In genomic region chr5:63649070-63649532, GRCm38 (mm10) we compare ENCODE assay signal across 8 mouse cellular contexts. TPM values are rescaled to one million over a fixed set of nuclear protein-coding genes. Genes with fewer than 3 reads are reported as not detected.
A peak's percentile ranks its signal among the peaks of the same experiment; 100 is the strongest.
DNase-seq lines count a peak whose midpoint lies in the region; ATAC-seq and TF ChIP-seq lines count a peak whose summit lies in the region.

TSS of gene Nwd2 (plus strand) at chr5:63649102.

- no peak within 1 kb of the TSS for H3K27ac ChIP-seq in heart, embryonic 13.5 days (replicated peaks)
- H3K27ac ChIP-seq in forebrain, embryonic 11.5 days (ENCODE audit: low read depth, low read length), result no peak within 1 kb of the TSS
- no peak within 1 kb of the TSS for H3K27ac ChIP-seq in kidney, embryonic 16.5 days (ENCODE audit: low read length)
- no peak within 1 kb of the TSS for H3K27ac ChIP-seq in liver, embryonic 14.5 days
- no peak within 1 kb of the TSS for H3K27ac ChIP-seq in stomach, embryonic 14.5 days (ENCODE audit: low read length)

- H3K9me3 ChIP-seq in heart, embryonic 13.5 days, result no peaks in the 10 kb centered on the region
- H3K9me3 ChIP-seq in forebrain, embryonic 11.5 days (ENCODE audit: control insufficient read depth, low read length), result no peaks in the 10 kb centered on the region
- no peaks in the 10 kb centered on the region for H3K9me3 ChIP-seq in kidney, embryonic 16.5 days (ENCODE audit: low read length)
- H3K9me3 ChIP-seq in liver, embryonic 14.5 days (ENCODE audit: control insufficient read depth, low read length), result no peaks in the 10 kb centered on the region
- no peaks in the 10 kb centered on the region for H3K9me3 ChIP-seq in stomach, embryonic 14.5 days (ENCODE audit: control insufficient read depth, low read depth, low read length)

- H3K4me1 ChIP-seq in heart, embryonic 13.5 days, result peaks cover 16% of the 10 kb centered on the region
- H3K4me1 ChIP-seq in forebrain, embryonic 11.5 days (replicated peaks; ENCODE audit: control insufficient read depth, insufficient read depth, low read length), result peaks cover 3% of the 10 kb centered on the region; the same call in 1 of the 2 replicates
- H3K4me1 ChIP-seq in kidney, embryonic 16.5 days (ENCODE audit: insufficient read depth, low read length), result peaks cover 10% of the 10 kb centered on the region
- H3K4me1 ChIP-seq in liver, embryonic 14.5 days (replicated peaks; ENCODE audit: control insufficient read depth in 2 of 2, insufficient read depth in 2 of 2, low read length in 1 of 2), result no peaks in the 10 kb centered on the region
- H3K4me1 ChIP-seq in stomach, embryonic 14.5 days (ENCODE audit: control insufficient read depth, insufficient read depth, low read length), result no peaks in the 10 kb centered on the region

- DNase-seq in heart, postnatal 14 days, result no peak
- peak; percentile 54 for DNase-seq in forebrain, embryonic 11.5 days (ENCODE audit: low spot score)
- no peak for DNase-seq in liver, embryonic 14.5 days (ENCODE audit: low read depth in 3 of 3, low spot score in 3 of 3)
- DNase-seq in MN1 (ENCODE audit: low spot score), result no peak
- no peak for DNase-seq in yolk sac, embryonic 10.5 days (ENCODE audit: low spot score)

- peak within 1 kb of the TSS; percentile 58 for H3K9ac ChIP-seq in heart, embryonic 13.5 days
- H3K9ac ChIP-seq in forebrain, embryonic 11.5 days (ENCODE audit: low read length), result peak within 1 kb of the TSS; percentile 46
- peak within 1 kb of the TSS; percentile 47 for H3K9ac ChIP-seq in kidney, embryonic 16.5 days (replicated peaks; ENCODE audit: low read length)
- no peak within 1 kb of the TSS for H3K9ac ChIP-seq in liver, embryonic 14.5 days (replicated peaks)
- peak within 1 kb of the TSS; percentile 38; the same call in 1 of the 2 replicates for H3K9ac ChIP-seq in stomach, embryonic 14.5 days (replicated peaks; ENCODE audit: low read depth, low read length)

- peak within 1 kb of the TSS; percentile 56 for H3K4me3 ChIP-seq in heart, embryonic 13.5 days
- peak within 1 kb of the TSS; percentile 53 for H3K4me3 ChIP-seq in forebrain, embryonic 11.5 days (ENCODE audit: low read depth, low read length)
- peak within 1 kb of the TSS; percentile 58 for H3K4me3 ChIP-seq in kidney, embryonic 16.5 days (ENCODE audit: low read length)
- peak within 1 kb of the TSS in 1 of 2 experiments; percentile 14; a peak in 1 of 4 replicates for H3K4me3 ChIP-seq in liver, embryonic 14.5 days (ENCODE audit: insufficient read depth in 1 of 2, low read depth in 2 of 2, low read length in 2 of 2)
- peak within 1 kb of the TSS; percentile 53 for H3K4me3 ChIP-seq in stomach, embryonic 14.5 days (ENCODE audit: low read depth, low read length)

- H3K4me2 ChIP-seq in heart, embryonic 13.5 days, result peak within 1 kb of the TSS; percentile 87
- peak within 1 kb of the TSS; percentile 96 for H3K4me2 ChIP-seq in forebrain, embryonic 11.5 days (ENCODE audit: low read depth, low read length, severe bottlenecking)
- peak within 1 kb of the TSS; percentile 92 for H3K4me2 ChIP-seq in kidney, embryonic 16.5 days (replicated peaks; ENCODE audit: low read depth, low read length)
- peak within 1 kb of the TSS; percentile 32; the same call in 1 of the 2 replicates for H3K4me2 ChIP-seq in liver, embryonic 14.5 days (ENCODE audit: low read depth)
- H3K4me2 ChIP-seq in stomach, embryonic 14.5 days (replicated peaks; ENCODE audit: low read depth, low read length), result peak within 1 kb of the TSS; percentile 98

- no peak for ATAC-seq in heart, embryonic 13.5 days (ENCODE audit: extremely low read depth, insufficient number of reproducible peaks, low FRiP score, low TSS enrichment)
- ATAC-seq in forebrain, embryonic 11.5 days (replicated peaks; ENCODE audit: low FRiP score), result peak; percentile 34
- ATAC-seq in kidney, embryonic 16.5 days (ENCODE audit: low FRiP score, low TSS enrichment), result peak; percentile 24; the same call in 1 of the 2 replicates
- ATAC-seq in liver, embryonic 14.5 days (ENCODE audit: insufficient read depth), result no peak
- no peak for ATAC-seq in stomach, embryonic 14.5 days (ENCODE audit: insufficient number of reproducible peaks, insufficient read depth, low FRiP score, low read depth)

- H3K36me3 ChIP-seq in heart, embryonic 13.5 days, result no peaks in the 10 kb centered on the region
- H3K36me3 ChIP-seq in forebrain, embryonic 11.5 days (ENCODE audit: control insufficient read depth, insufficient read depth, low read length), result no peaks in the 10 kb centered on the region
- no peaks in the 10 kb centered on the region for H3K36me3 ChIP-seq in kidney, embryonic 16.5 days (ENCODE audit: insufficient read depth, low read length)
- H3K36me3 ChIP-seq in liver, embryonic 14.5 days (replicated peaks; ENCODE audit: control insufficient read depth, insufficient read depth, low read depth), result no peaks in the 10 kb centered on the region
- H3K36me3 ChIP-seq in stomach, embryonic 14.5 days (ENCODE audit: control insufficient read depth, insufficient read depth, low read length), result no peaks in the 10 kb centered on the region

- TF ChIP-seq CTCF in liver, embryonic 14.5 days (IDR thresholded peaks at IDR 0.05; ENCODE audit: low read depth), result no peak

- intact Hi-C loops in heart, postnatal 14 days (cut with DNase I), result no loop called here

- H3K27me3 ChIP-seq in heart, embryonic 13.5 days (replicated peaks), result peaks cover 58% of the 10 kb centered on the region
- peaks cover 17% of the 10 kb centered on the region for H3K27me3 ChIP-seq in forebrain, embryonic 11.5 days (ENCODE audit: control insufficient read depth, insufficient read depth, low read length)
- H3K27me3 ChIP-seq in kidney, embryonic 16.5 days (ENCODE audit: insufficient read depth, low read length), result peaks cover 44% of the 10 kb centered on the region
- H3K27me3 ChIP-seq in liver, embryonic 14.5 days (ENCODE audit: control insufficient read depth, insufficient read depth, low read length), result peaks cover 37% of the 10 kb centered on the region
- H3K27me3 ChIP-seq in stomach, embryonic 14.5 days (ENCODE audit: control insufficient read depth, insufficient read depth, low read length), result 0 out of 2 replicates have a peak, but pooled peaks cover 3% of the 10 kb centered on the region

- WGBS in heart, embryonic 13.5 days, result under 1% methylated on average over 29 of the region's 29 CpGs
- 1% methylated on average over 29 of the region's 29 CpGs for WGBS in forebrain, embryonic 11.5 days
- WGBS in kidney, embryonic 16.5 days, result under 1% methylated on average over 29 of the region's 29 CpGs
- 2% methylated on average over 29 of the region's 29 CpGs for WGBS in liver, embryonic 14.5 days (ENCODE audit: insufficient replicate concordance)
- 1% methylated on average over 29 of the region's 29 CpGs for WGBS in stomach, embryonic 14.5 days

- TF ChIP-seq EP300 in liver, embryonic 14.5 days (IDR thresholded peaks at IDR 0.05; ENCODE audit: low read depth), result no peak

RNA-seq across cellular contexts. Expression of gene Nwd2, which starts in this region (rescaled TPM):
- 0.05 and 0.06 TPM in 2 replicates for polyA plus RNA-seq in heart, embryonic 13.5 days (2015; fragmentation: Nextera tagmentation; extraction: Ambion mirVana)
- total RNA-seq in heart, postnatal 14 days (2021), result not detected
- polyA plus RNA-seq in forebrain, embryonic 11.5 days (2014; fragmentation: Nextera tagmentation; extraction: Ambion mirVana), result 0.21 and 0.25 TPM in 2 replicates
- polyA plus RNA-seq in kidney, embryonic 16.5 days (2015; fragmentation: Nextera tagmentation; extraction: Ambion mirVana), result 0.31 and 0.75 TPM in 2 replicates
- 0.03 TPM in 1 of 2 replicates, not detected in the other for polyA plus RNA-seq in liver, embryonic 14.5 days (2012; rRNA removed)
- not detected in 2 replicates for polyA plus RNA-seq in liver, embryonic 14.5 days (2014; fragmentation: Nextera tagmentation; extraction: Ambion mirVana)
- 0.85 and 1.2 TPM in 2 replicates for polyA plus RNA-seq in stomach, embryonic 14.5 days (2014; fragmentation: Nextera tagmentation; extraction: Ambion mirVana)

Comparison
In these comparisons a context has a peak if more than half of its experiments do, and no peak if none do; other contexts are left out.
1. Peak in DNase-seq, ATAC-seq, H3K4me3 ChIP-seq, H3K9ac ChIP-seq and H3K4me2 ChIP-seq in forebrain, embryonic 11.5 days; RNA of the gene not detected or under 1 TPM.
2. Peak in ATAC-seq, H3K4me3 ChIP-seq, H3K9ac ChIP-seq and H3K4me2 ChIP-seq in kidney, embryonic 16.5 days; RNA of the gene not detected or under 1 TPM.
3. H3K4me2 ChIP-seq: peak in every context shown above with its lines; median percentile 98 in stomach, embryonic 14.5 days; 96 in forebrain, embryonic 11.5 days; 92 in kidney, embryonic 16.5 days; 87 in heart, embryonic 13.5 days; 32 in liver, embryonic 14.5 days.